Mouse (Mus musculus): ENCODE measurements at regions not wholly inside any gene's neighbourhood (a gene's known extent, or its start where the extent isn't known, plus 50 kb on each side); places are given as distances from the start of the nearest gene placed in this dataset.

DNA sequence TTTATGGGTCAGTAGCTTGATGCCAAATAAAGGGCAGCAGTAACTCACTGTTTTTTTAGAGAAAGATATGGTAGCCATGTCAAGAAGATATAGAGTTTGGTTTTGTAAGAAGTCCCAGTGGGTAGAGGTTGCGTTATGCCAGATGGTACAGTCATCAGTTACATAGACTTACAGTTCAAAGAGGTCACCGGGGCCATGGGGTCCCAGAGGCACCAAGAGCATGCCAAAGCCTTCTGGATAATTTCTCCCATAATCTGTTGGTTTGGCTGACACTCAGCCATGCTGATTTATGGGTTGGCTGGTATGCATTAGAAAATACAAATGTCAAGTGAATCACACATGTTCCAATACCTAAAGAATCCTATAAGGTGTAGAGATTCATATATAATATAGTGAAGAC lies 137.9 kb upstream of the Fbxl7 start:
- Histone ChIP-seq H3K27ac (ENCODE audit: low read depth, low read length) (no peak overlapping the region), H3K4me1 (replicated peaks; ENCODE audit: control insufficient read depth, insufficient read depth, low read length) (no peaks in the 10 kb centered on the region), H3K36me3 (ENCODE audit: control insufficient read depth, insufficient read depth, low read length) (no peaks in the 10 kb centered on the region), H3K27me3 (replicated peaks; ENCODE audit: control insufficient read depth, insufficient read depth, low read length) (no peaks in the 10 kb centered on the region), H3K9ac (ENCODE audit: low read depth, low read length) (no peak overlapping the region), H3K4me2 (no peak overlapping the region), H3K4me3 (ENCODE audit: low read depth, low read length) (no peak overlapping the region), H3K9me3 (ENCODE audit: control insufficient read depth, low read length) (no peaks in the 10 kb centered on the region)
- DNase-seq (ENCODE audit: low spot score): no peak
- WGBS: 70% methylated on average over 2 of the region's 2 CpGs
- ATAC-seq (replicated peaks; ENCODE audit: low FRiP score): no peak

DNA sequence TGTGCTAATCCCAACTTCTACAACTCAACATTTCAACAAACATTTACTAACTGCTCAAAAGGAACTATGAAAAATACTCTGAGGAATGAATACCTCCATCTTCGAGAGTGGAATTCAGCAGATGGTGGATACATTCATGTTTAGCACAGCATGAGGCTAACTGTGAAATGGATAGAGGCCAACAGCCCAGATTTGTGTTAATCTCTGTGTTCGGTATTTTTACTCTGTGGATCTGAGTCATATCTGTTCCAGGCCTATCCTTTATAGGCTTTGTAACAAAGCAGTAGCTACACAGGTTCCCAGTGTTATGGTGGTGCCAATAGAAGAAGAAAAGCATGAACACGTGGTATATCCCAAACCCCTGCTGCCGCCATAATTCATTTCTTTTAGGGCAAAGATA lies 148.4 kb upstream of the Fbxl7 start:
- H3K4me2 ChIP-seq: no peak overlapping the region
- no peaks in the 10 kb centered on the region for H3K4me1 ChIP-seq (replicated peaks; ENCODE audit: control insufficient read depth, insufficient read depth, low read length)
- ATAC-seq (replicated peaks; ENCODE audit: low FRiP score): no peak
- no peaks in the 10 kb centered on the region for H3K27me3 ChIP-seq (replicated peaks; ENCODE audit: control insufficient read depth, insufficient read depth, low read length)
- no peaks in the 10 kb centered on the region for H3K9me3 ChIP-seq (ENCODE audit: control insufficient read depth, low read length)
- H3K27ac ChIP-seq (ENCODE audit: low read depth, low read length): no peak overlapping the region
- no peak for DNase-seq (ENCODE audit: low spot score)
- H3K36me3 ChIP-seq (ENCODE audit: control insufficient read depth, insufficient read depth, low read length): no peaks in the 10 kb centered on the region
- no peak overlapping the region for H3K4me3 ChIP-seq (ENCODE audit: low read depth, low read length)
- H3K9ac ChIP-seq (ENCODE audit: low read depth, low read length): no peak overlapping the region
- 74% methylated on average over 4 of the region's 4 CpGs for WGBS

GRCm38 (mm10) chr15:27050673-27051072 lies 155.3 kb upstream of the Fbxl7 start:
- H3K9me3 ChIP-seq (ENCODE audit: control insufficient read depth, low read length): no peaks in the 10 kb centered on the region
- no peaks in the 10 kb centered on the region for H3K27me3 ChIP-seq (replicated peaks; ENCODE audit: control insufficient read depth, insufficient read depth, low read length)
- no peak overlapping the region for H3K4me3 ChIP-seq (ENCODE audit: low read depth, low read length)
- no peaks in the 10 kb centered on the region for H3K36me3 ChIP-seq (ENCODE audit: control insufficient read depth, insufficient read depth, low read length)
- H3K9ac ChIP-seq (ENCODE audit: low read depth, low read length): no peak overlapping the region
- H3K4me2 ChIP-seq: no peak overlapping the region
- 65% methylated on average over 2 of the region's 2 CpGs for WGBS
- ATAC-seq (replicated peaks; ENCODE audit: low FRiP score) (no peak), DNase-seq (ENCODE audit: low spot score) (no peak)
- no peaks in the 10 kb centered on the region for H3K4me1 ChIP-seq (replicated peaks; ENCODE audit: control insufficient read depth, insufficient read depth, low read length)
- no peak overlapping the region for H3K27ac ChIP-seq (ENCODE audit: low read depth, low read length)

DNA sequence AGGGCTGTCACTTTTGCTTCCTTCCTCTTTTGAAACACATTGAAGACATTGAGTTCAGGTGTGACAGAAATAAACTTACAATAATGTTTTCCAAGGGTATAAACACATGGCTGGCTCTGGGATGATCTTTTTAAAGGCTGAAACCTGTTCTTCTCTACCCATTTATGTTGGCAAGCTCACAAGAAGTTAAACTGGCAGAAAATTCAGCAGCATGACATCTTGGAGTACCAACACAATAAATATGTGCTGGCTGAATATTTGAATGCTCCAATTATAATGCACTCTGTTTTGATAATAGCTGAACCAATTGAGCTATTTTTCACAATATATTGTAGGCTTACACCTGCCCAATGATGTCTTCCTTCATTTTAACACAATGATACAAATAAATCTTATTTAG lies 168.1 kb upstream of the Fbxl7 start:
- H3K4me1 ChIP-seq (replicated peaks; ENCODE audit: control insufficient read depth, insufficient read depth, low read length): no peaks in the 10 kb centered on the region
- ATAC-seq (replicated peaks; ENCODE audit: low FRiP score) (no peak), DNase-seq (ENCODE audit: low spot score) (no peak)
- no peak overlapping the region for H3K4me2 ChIP-seq
- no peak overlapping the region for H3K9ac ChIP-seq (ENCODE audit: low read depth, low read length)
- H3K36me3 ChIP-seq (ENCODE audit: control insufficient read depth, insufficient read depth, low read length): no peaks in the 10 kb centered on the region
- H3K9me3 ChIP-seq (ENCODE audit: control insufficient read depth, low read length): no peaks in the 10 kb centered on the region
- H3K27me3 ChIP-seq (replicated peaks; ENCODE audit: control insufficient read depth, insufficient read depth, low read length): no peaks in the 10 kb centered on the region
- no peak overlapping the region for H3K4me3 ChIP-seq (ENCODE audit: low read depth, low read length)
- no peak overlapping the region for H3K27ac ChIP-seq (ENCODE audit: low read depth, low read length)

GRCm38 (mm10) chr15:27063971-27064370 lies 168.6 kb upstream of the Fbxl7 start:
- Histone ChIP-seq H3K4me2 (no peak overlapping the region), H3K4me3 (ENCODE audit: low read depth, low read length) (no peak overlapping the region), H3K27me3 (replicated peaks; ENCODE audit: control insufficient read depth, insufficient read depth, low read length) (no peaks in the 10 kb centered on the region), H3K27ac (ENCODE audit: low read depth, low read length) (no peak overlapping the region), H3K9ac (ENCODE audit: low read depth, low read length) (no peak overlapping the region), H3K4me1 (replicated peaks; ENCODE audit: control insufficient read depth, insufficient read depth, low read length) (no peaks in the 10 kb centered on the region), H3K9me3 (ENCODE audit: control insufficient read depth, low read length) (no peaks in the 10 kb centered on the region), H3K36me3 (ENCODE audit: control insufficient read depth, insufficient read depth, low read length) (no peaks in the 10 kb centered on the region)
- WGBS: 74% methylated on average over 4 of the region's 4 CpGs
- DNase-seq (ENCODE audit: low spot score) (no peak), ATAC-seq (replicated peaks; ENCODE audit: low FRiP score) (no peak)

DNA sequence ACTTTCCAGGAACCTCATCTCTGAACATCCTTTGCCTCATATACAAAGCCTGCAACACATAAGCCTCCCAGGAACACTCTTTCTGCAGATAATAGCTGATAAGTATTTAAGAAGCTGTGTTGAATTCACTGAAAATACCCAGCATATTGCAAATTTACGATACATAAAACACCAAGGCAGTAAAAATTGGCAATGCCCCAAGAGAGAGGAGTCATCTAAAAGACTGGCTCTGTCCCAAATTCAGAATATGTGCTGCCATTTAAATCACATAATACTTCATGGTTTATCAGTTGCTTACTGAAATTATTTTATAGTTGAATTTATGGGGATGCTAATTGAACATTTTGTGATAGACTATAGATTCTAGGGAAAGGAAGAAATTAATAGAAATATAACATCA lies 172.3 kb upstream of the Fbxl7 start:
- Histone ChIP-seq H3K4me2 (no peak overlapping the region), H3K9ac (ENCODE audit: low read depth, low read length) (no peak overlapping the region), H3K27me3 (replicated peaks; ENCODE audit: control insufficient read depth, insufficient read depth, low read length) (no peaks in the 10 kb centered on the region), H3K4me3 (ENCODE audit: low read depth, low read length) (no peak overlapping the region), H3K4me1 (replicated peaks; ENCODE audit: control insufficient read depth, insufficient read depth, low read length) (no peaks in the 10 kb centered on the region), H3K36me3 (ENCODE audit: control insufficient read depth, insufficient read depth, low read length) (no peaks in the 10 kb centered on the region), H3K9me3 (ENCODE audit: control insufficient read depth, low read length) (no peaks in the 10 kb centered on the region), H3K27ac (ENCODE audit: low read depth, low read length) (no peak overlapping the region)
- ATAC-seq (replicated peaks; ENCODE audit: low FRiP score) (no peak), DNase-seq (ENCODE audit: low spot score) (no peak)
- 63% methylated on average over 1 of the region's 1 CpGs for WGBS

DNA sequence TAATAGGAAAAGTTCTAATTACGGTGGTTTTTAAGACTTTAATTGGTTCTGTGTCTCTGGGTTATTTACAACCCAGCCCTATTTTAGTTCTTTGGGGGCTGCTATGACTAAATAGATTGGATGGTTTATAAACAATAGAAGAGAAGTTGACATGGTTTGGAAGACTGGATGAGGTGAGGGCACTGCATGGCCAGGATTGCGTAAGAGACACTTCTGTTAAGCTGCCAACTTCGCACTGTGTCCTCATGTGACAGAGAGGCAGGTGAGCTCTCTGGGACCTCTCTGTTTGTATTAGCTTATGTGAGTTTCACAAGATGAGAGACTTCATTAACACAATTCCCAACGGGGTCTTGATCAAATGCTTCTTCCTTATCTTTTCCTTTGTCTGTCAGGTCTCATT lies 182.5 kb upstream of the Fbxl7 start:
- 77% methylated on average over 4 of the region's 4 CpGs for WGBS
- DNase-seq (ENCODE audit: low spot score): no peak
- no peak overlapping the region for H3K9ac ChIP-seq (ENCODE audit: low read depth, low read length)
- no peak overlapping the region for H3K4me2 ChIP-seq
- no peaks in the 10 kb centered on the region for H3K9me3 ChIP-seq (ENCODE audit: control insufficient read depth, low read length)
- no peaks in the 10 kb centered on the region for H3K27me3 ChIP-seq (replicated peaks; ENCODE audit: control insufficient read depth, insufficient read depth, low read length)
- no peaks in the 10 kb centered on the region for H3K4me1 ChIP-seq (replicated peaks; ENCODE audit: control insufficient read depth, insufficient read depth, low read length)
- H3K4me3 ChIP-seq (ENCODE audit: low read depth, low read length): no peak overlapping the region
- H3K27ac ChIP-seq (ENCODE audit: low read depth, low read length): no peak overlapping the region
- H3K36me3 ChIP-seq (ENCODE audit: control insufficient read depth, insufficient read depth, low read length): no peaks in the 10 kb centered on the region
- no peak for ATAC-seq (replicated peaks; ENCODE audit: low FRiP score)

DNA sequence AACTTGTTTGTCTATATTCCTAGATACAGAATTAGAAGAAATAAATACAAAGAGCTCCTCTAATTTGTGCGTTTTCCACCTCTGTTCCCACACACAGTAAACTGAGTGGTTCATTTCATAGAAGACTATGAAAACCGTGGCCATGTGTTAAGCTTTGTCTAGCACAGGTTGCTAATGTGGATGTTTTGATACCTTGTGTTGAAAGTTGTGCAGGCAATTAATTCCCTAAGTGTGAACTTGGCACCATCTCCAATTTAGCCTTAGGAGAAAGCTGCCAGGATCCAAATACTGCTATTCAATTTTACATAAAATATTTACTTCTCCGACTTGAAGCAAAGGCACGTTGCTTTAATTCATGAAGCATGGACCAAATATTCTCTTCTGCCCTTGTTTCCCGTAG lies 187.4 kb upstream of the Fbxl7 start:
- H3K9me3 ChIP-seq (ENCODE audit: control insufficient read depth, low read length): no peaks in the 10 kb centered on the region
- no peak overlapping the region for H3K9ac ChIP-seq (ENCODE audit: low read depth, low read length)
- H3K4me1 ChIP-seq (replicated peaks; ENCODE audit: control insufficient read depth, insufficient read depth, low read length): no peaks in the 10 kb centered on the region
- H3K36me3 ChIP-seq (ENCODE audit: control insufficient read depth, insufficient read depth, low read length): no peaks in the 10 kb centered on the region
- no peak for DNase-seq (ENCODE audit: low spot score)
- no peak overlapping the region for H3K4me3 ChIP-seq (ENCODE audit: low read depth, low read length)
- ATAC-seq (replicated peaks; ENCODE audit: low FRiP score): no peak
- H3K27ac ChIP-seq (ENCODE audit: low read depth, low read length): no peak overlapping the region
- WGBS: 80% methylated on average over 5 of the region's 5 CpGs
- H3K4me2 ChIP-seq: no peak overlapping the region
- no peaks in the 10 kb centered on the region for H3K27me3 ChIP-seq (replicated peaks; ENCODE audit: control insufficient read depth, insufficient read depth, low read length)

GRCm38 (mm10) chr15:27083596-27083995 lies 188.2 kb upstream of the Fbxl7 start:
- no peaks in the 10 kb centered on the region for H3K27me3 ChIP-seq (replicated peaks; ENCODE audit: control insufficient read depth, insufficient read depth, low read length)
- no peak overlapping the region for H3K4me3 ChIP-seq (ENCODE audit: low read depth, low read length)
- WGBS: 74% methylated on average over 6 of the region's 6 CpGs
- H3K9ac ChIP-seq (ENCODE audit: low read depth, low read length): no peak overlapping the region
- ATAC-seq (replicated peaks; ENCODE audit: low FRiP score) (no peak), DNase-seq (ENCODE audit: low spot score) (no peak)
- H3K36me3 ChIP-seq (ENCODE audit: control insufficient read depth, insufficient read depth, low read length): no peaks in the 10 kb centered on the region
- no peak overlapping the region for H3K27ac ChIP-seq (ENCODE audit: low read depth, low read length)
- H3K9me3 ChIP-seq (ENCODE audit: control insufficient read depth, low read length): no peaks in the 10 kb centered on the region
- no peak overlapping the region for H3K4me2 ChIP-seq
- H3K4me1 ChIP-seq (replicated peaks; ENCODE audit: control insufficient read depth, insufficient read depth, low read length): no peaks in the 10 kb centered on the region
